Mouse (Mus musculus): ENCODE measurements around the gene Zfp808.
"Not testable (repeated sequence)": the region's sequence is repeated elsewhere in the genome, so short reads cannot be mapped to it uniquely, and the experiment has no call there.

The Zfp808 gene

GRCm38 (mm10) chr13:62129432-62130171 is at the start of gene Zfp808:
Gene Zfp808 (plus strand): TSS chr13:62129886.
- DNase-seq (ENCODE audit: low spot score), result peak; percentile 48

DNA sequence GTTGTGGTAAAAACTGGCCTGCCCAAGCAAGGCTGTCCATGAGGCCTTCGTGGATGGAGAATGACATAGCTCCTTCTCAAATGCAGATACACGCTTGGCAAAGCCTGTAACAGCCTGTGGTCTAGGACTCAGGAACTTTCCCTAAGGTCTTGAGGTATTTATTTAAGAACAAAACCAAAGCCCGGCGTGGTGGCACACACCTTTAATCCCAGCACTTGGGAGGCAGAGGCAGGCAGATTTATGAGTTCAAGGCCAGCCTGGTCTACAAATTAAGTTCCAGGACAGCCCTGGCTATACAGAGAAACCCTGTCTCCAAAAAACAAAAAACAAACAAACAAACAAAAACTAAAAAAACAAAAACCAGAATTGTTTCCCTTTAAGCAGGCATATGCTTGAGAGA is 30.9 kb upstream of the Zfp808 start:
- DNase-seq (ENCODE audit: low spot score), result not testable (repeated sequence)

GRCm38 (mm10) chr13:62099454-62099853 is 30.2 kb upstream of the Zfp808 start:
- not testable (repeated sequence) for DNase-seq (ENCODE audit: low spot score)

DNA sequence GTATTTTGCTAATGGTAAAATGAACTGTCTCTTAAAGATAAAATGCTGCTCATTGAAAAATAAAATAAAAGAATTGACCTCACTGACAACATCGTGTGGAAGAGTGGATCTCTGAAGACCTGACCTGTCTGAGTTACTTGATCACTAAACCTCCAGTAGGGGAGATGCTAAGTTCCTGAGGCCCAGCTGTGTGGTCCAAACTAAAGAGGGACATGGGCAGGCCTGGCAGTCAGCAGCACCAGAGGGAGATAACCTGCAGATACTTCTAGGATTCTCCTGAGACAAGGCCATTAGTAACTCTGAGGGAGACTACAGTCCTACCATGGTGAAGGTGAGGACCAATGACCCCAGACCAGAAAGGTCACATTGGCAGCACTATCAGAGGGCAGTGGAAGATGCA is 27.3 kb upstream of the Zfp808 start:
- DNase-seq (ENCODE audit: low spot score), result not testable (repeated sequence)

GRCm38 (mm10) chr13:62115861-62116260 is 13.8 kb upstream of the Zfp808 start:
- DNase-seq (ENCODE audit: low spot score), result not testable (repeated sequence)

DNA sequence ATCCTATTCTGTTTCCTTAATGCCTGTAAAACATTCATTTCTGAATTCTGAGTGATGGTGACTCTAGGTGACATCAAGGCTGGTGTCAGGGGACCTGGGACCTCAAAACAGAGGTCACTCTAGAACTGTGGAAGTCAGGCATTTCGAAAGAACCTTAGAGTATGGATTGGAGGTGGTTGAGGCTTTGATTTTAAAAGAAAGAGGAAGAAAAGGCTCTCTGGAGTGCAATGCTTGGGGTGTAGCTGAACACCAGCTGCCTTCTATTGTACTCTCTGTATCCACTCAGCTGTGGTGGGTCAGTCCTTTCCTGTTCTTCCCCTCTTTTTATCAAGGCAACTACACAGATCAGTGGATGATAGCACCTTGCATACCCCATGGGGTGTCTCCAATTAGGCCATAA is 8.1 kb upstream of the Zfp808 start:
- DNase-seq (ENCODE audit: low spot score), result not testable (repeated sequence)

DNA sequence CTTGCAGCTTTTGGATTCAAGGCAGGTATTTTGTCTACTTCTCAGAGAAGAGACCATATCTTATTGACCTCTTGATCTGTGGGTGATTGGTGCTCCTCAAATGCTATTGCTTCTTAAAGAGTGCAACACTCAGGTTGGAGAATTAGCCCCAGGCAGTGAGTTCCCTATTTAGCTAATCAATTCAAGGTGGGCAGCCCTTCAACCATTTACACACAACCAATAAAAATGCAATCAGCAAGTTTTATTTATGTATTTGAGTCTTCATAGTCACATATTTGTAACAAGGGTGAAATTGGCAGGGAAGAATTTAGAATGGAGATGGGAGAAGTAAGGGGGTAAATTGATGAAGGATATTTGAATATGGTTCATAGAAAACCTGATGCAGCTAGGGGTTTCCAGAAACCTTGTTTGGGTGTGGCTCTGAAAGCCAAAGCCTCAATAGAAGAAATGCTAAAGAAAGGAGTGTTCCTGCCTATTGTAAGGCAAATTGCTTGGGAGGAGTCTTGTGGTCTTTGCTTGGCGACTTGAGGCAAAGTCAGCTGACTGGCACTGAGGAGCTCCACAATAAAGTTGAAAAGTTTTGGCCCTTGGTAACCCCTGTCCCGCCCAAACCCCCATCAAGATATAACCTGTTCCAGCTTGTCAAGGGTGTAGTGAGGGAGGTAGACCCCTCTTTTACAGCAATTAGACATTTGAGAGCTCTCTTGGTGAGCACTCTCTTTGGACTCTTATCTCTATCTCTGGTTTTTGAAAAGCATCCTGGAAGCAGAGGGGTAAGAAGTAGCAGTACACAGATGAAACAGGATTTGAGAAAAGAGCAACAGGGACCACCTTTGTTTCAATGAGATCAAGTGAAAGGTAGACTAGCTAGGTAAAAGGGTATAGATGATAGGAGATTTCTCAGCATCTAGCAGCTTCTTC is 52.4 kb downstream of the Zfp808 start:
- not testable (repeated sequence) for DNase-seq (ENCODE audit: low spot score)

GRCm38 (mm10) chr13:62245264-62245663 is 115.6 kb downstream of the Zfp808 start:
- DNase-seq (ENCODE audit: low spot score), result no peak

DNA sequence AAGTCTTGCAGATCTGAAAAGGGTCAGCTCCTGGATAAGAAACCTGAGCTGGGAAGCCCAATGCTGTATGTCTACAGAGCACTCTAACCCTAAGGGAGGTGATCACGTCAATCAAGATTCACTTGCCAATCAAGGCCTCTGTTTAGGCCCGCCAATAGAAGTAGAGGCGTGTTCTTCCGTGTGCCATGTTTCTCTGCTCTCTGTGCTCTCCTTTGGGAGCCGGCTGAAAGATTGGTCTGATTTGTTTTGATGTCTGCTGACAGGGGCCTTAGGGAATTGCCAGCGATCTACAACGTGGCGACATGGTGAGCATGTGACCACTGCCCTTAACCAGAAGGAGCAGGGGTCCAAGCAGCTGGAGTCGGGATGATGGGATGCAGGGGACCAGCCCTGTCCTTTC is 125.5 kb downstream of the Zfp808 start:
- DNase-seq (ENCODE audit: low spot score), result not testable (repeated sequence)

GRCm38 (mm10) chr13:62263392-62263791 is 133.7 kb downstream of the Zfp808 start:
- DNase-seq (ENCODE audit: low spot score), result no peak
